Mouse (Mus musculus) G1E (cell line): Measurements from ENCODE around the gene Cntnap5c. TPM values are rescaled to one million over a fixed set of nuclear protein-coding genes. Genes with fewer than 3 reads are reported as not detected.
"Not testable (repeated sequence)": the region's sequence is repeated elsewhere in the genome, so short reads cannot be mapped to it uniquely, and the experiment has no call there.

Source experiments
- ATAC-seq: 2 replicates; pipeline ENCODE4 v1.8.0; 2016; ENCODE audit warnings: mild to moderate bottlenecking; ENCODE audit not compliant: insufficient number of reproducible peaks, poor library complexity, low FRiP score, severe bottlenecking; ENCODE audit errors: extremely low read depth
- DNase-seq: peaks from one replicate; pipeline ENCODE4 v3.0.0; 2012; ENCODE audit warnings: low spot score
- H3K27me3 ChIP-seq: 2 replicates; pipeline ENCODE4 v1.6.1; 2012; ENCODE audit warnings: mild to moderate bottlenecking, low read length, inconsistent platforms; ENCODE audit not compliant: insufficient read depth
- H3K36me3 ChIP-seq: replicated peaks from 2 replicates; pipeline ENCODE3; 2012; ENCODE audit warnings: mild to moderate bottlenecking, inconsistent platforms
- H3K4me1 ChIP-seq: 2 replicates; pipeline ENCODE4 v1.6.1; 2012; ENCODE audit warnings: low read depth, low read length, inconsistent platforms, mixed read lengths; ENCODE audit not compliant: insufficient read depth
- H3K4me3 ChIP-seq: 2 replicates; pipeline ENCODE4 v1.5.1; 2012; ENCODE audit warnings: low read depth, mild to moderate bottlenecking, inconsistent platforms, low read length, moderate library complexity, mixed read lengths
- H3K9me3 ChIP-seq: replicated peaks from 2 replicates; pipeline ENCODE4 v1.6.1; 2012; ENCODE audit warnings: inconsistent platforms
- CTCF ChIP-seq: IDR thresholded peaks from 2 replicates; pipeline ENCODE4 v1.5.1; 2012; ENCODE audit warnings: low read depth, low read length, inconsistent platforms, mixed read lengths
- GATA1 ChIP-seq: IDR thresholded peaks from 2 replicates; pipeline ENCODE4 v1.6.1; 2012; ENCODE audit warnings: borderline replicate concordance, low read length, inconsistent platforms, mixed read lengths
- GATA2 ChIP-seq: IDR thresholded peaks from 2 replicates; pipeline ENCODE4 v1.6.1; 2012; ENCODE audit warnings: low read depth, low read length, inconsistent platforms, borderline replicate concordance
- POLR2AphosphoS5 ChIP-seq: IDR thresholded peaks from 2 replicates; pipeline ENCODE4 v1.6.1; 2012; ENCODE audit warnings: low read depth, low read length, inconsistent platforms; ENCODE audit not compliant: insufficient replicate concordance
- TAL1 ChIP-seq: conservative IDR thresholded peaks from 2 replicates; pipeline ENCODE4 v1.6.1; 2012; ENCODE audit warnings: low read depth, low read length, inconsistent platforms, mixed read lengths
- polyA plus RNA-seq: library from polyadenylated mRNA; stranded (reverse); fragments of >175 nt; gene quantifications from 2 replicates; pipeline ENCODE4 v1.2.3, GENCODE M21; 2012
- total RNA-seq, 2 experiments: library from RNA; stranded (forward) in 1 of 2; stranded (reverse) in 1 of 2; fragments of 200-1000 nt in 1 of 2; fragments of >200 nt in 1 of 2; fragmentation: Nextera tagmentation in 1 of 2; gene quantifications; 2 replicates each; pipeline ENCODE4 v1.2.3; 2014 to 2017

Gene Cntnap5c
- total and polyA plus RNA-seq, 3 experiments, result not detected

DNA sequence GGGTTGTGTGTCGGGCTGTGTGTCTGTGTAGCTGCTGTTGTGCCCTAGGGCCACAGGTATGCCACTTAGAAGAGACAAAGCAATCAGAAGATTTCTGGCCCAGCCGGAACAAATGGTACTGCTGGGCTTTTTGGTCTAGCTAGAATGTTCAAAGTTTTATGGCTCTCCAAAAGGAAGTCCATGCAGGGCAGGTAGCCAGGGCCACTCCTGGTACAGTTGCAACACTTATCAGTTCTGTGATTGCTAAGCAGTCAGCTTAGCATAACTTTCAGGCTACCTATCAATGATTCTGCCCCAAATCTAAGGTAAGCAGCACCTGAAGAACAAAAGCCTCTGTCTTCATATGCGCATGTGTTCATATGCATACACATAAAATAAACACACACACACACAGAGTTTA lies 26.0 kb downstream of the Cntnap5c start:
- no peaks in the 10 kb centered on the region for H3K9me3 ChIP-seq
- TF ChIP-seq GATA2, result no peak
- no peak for TF ChIP-seq POLR2AphosphoS5
- TF ChIP-seq TAL1, result no peak
- TF ChIP-seq GATA1, result no peak
- TF ChIP-seq CTCF, result no peak
- H3K4me3 ChIP-seq, result no peak overlapping the region
- no peaks in the 10 kb centered on the region for H3K4me1 ChIP-seq
- no peak for ATAC-seq
- DNase-seq, result no peak
- no peaks in the 10 kb centered on the region for H3K27me3 ChIP-seq
- H3K36me3 ChIP-seq, result no peaks in the 10 kb centered on the region

DNA sequence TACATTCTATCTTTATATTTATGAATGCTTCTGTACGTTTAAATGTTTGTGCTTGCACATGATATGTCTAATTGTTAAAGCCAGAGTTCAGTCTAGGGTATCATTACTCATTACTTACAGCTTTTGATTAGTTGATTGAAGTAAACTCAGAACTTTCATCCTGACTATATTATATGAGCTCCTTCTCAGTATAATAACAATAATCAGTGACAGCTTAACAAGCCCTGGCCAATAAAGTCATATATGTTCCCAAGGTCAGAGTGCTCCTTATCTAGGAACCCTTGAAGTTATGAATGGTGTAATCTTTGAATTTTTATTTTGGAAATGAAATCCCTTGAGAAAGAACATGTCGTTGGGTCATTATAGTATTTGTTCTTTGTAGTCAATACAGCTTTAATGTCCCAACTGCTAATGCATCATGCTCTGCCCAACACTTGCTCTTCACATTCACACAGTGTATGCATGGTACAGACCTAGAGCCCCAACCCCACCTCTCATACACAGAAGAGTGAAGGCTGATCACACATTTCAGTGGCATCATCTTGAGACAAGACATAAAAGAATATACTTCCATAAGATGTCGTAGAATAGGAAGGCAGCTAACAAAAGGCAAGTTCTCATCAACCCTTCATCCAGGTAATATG lies 27.4 kb downstream of the Cntnap5c start:
- Histone ChIP-seq H3K36me3 (no peaks in the 10 kb centered on the region), H3K4me3 (no peak overlapping the region), H3K9me3 (no peaks in the 10 kb centered on the region), H3K4me1 (no peaks in the 10 kb centered on the region), H3K27me3 (no peaks in the 10 kb centered on the region)
- no peak for DNase-seq
- TF ChIP-seq CTCF (no peak), GATA2 (no peak), TAL1 (no peak), GATA1 (no peak), POLR2AphosphoS5 (no peak)
- no peak for ATAC-seq

DNA sequence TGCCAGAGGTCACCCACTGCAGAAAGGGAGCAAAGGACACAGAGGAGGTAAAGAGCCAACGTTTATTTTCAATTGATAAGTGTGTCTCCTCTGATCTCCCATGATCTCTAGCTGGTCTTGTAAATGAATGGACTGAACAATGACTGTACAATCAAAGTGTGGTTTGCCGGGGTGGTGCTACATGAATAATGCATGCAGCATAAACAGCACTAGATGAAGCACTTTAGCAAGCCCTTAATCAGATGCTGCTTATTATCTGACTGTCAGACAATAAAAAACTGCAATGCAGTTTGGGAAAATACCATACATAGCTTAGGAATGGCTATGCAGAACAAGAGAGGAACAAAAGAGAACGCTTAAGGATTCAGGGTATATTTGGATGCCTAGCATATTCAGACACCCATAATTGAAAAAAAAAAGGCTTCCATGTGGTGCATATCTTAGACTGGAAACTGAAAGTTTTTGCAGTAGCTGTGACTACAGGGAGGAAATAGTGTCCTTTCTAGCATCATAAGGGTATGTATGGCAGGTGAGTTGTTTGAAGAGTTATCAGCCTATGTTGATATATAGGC lies 30.1 kb downstream of the Cntnap5c start:
- Histone ChIP-seq H3K9me3 (no peaks in the 10 kb centered on the region), H3K27me3 (no peaks in the 10 kb centered on the region), H3K4me3 (no peak overlapping the region), H3K4me1 (no peaks in the 10 kb centered on the region), H3K36me3 (no peaks in the 10 kb centered on the region)
- ATAC-seq (no peak), DNase-seq (no peak)
- TF ChIP-seq POLR2AphosphoS5 (no peak), CTCF (no peak), TAL1 (no peak), GATA1 (no peak), GATA2 (no peak)

DNA sequence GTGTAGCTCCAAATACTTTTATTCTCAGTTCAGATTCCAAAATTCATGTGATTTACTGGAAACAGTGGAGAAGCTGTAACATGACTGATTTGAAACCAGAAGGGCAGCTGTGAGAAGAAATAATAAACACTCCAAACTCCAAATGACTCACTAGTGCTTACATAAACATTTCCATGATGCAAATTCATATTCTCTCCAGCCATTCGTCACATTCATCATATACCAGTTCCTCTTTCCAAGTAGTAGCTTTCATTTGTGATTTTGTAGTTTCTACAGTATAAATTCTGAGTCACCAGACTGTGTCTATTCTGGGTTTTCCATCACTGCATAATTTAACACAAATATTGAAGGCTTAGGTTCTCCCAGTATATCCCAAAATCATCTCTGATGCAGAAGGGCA lies 31.8 kb downstream of the Cntnap5c start:
- H3K27me3 ChIP-seq, result no peaks in the 10 kb centered on the region
- DNase-seq (no peak), ATAC-seq (no peak)
- no peak for TF ChIP-seq GATA1
- no peak for TF ChIP-seq TAL1
- TF ChIP-seq GATA2, result no peak
- no peak for TF ChIP-seq POLR2AphosphoS5
- H3K36me3 ChIP-seq, result no peaks in the 10 kb centered on the region
- H3K4me1 ChIP-seq, result no peaks in the 10 kb centered on the region
- no peaks in the 10 kb centered on the region for H3K9me3 ChIP-seq
- H3K4me3 ChIP-seq, result no peak overlapping the region

DNA sequence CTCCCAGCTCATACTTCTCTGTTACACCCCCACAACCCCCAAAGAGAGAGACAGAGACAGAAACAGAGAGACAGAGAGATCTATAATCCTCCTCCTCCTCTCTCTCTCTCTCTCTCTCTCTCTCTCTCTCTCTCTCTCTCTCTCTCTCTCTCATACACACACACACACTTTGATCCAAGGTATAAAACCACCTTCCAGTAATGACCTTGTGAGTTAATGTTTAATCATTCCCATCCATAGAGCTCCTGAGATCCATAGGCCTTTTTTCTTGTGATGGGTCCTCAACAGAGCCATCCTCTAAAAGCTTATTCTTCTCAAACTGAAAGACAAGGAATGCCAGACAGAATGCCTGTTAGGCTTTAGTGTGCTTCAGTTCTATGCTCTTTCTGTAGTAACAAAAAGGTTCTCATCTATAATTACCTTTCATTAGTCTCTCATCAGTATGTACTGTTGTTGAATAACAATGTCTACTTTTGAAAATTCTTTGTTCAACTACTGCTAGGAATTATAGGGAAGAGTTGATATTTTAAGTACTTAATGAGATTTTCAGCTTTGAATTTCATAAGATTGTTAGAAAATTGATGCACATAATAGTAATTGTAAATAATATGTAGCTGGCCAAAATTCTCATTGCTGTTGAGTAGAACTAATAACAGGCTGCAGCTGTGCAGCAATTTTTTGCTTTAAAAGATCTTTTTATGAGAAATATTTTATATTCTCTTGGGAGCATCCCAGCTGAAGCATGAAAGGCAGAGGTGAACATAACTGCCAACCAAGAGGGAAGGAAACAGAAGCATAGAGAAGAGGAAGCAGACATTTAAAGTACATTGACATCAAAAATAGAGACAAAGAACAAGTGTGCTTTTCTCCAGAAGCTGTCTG lies 68.0 kb downstream of the Cntnap5c start:
- no peak for ATAC-seq
- Histone ChIP-seq H3K4me3 (no peak overlapping the region), H3K27me3 (no peaks in the 10 kb centered on the region), H3K36me3 (no peaks in the 10 kb centered on the region), H3K4me1 (no peaks in the 10 kb centered on the region), H3K9me3 (no peaks in the 10 kb centered on the region)
- DNase-seq, result no peak
- no peak for TF ChIP-seq POLR2AphosphoS5
- no peak for TF ChIP-seq TAL1
- no peak for TF ChIP-seq GATA2
- no peak for TF ChIP-seq CTCF
- TF ChIP-seq GATA1, result no peak

DNA sequence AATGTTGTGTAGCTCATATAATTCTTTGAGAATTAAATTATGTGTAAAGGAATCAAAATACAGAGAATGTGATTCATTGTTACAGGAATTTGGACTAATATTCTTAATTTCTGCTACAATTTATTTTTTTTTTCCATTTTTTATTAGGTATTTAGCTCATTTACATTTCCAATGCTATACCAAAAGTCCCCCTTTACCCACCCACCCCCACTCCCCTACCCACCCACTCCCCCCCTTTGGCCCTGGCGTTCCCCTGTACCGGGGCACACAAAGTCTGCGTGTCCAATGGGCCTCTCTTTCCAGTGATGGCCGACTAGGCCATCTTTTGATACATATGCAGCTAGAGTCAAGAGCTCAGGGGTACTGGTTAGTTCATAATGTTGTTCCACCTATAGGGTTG lies 86.4 kb downstream of the Cntnap5c start:
- DNase-seq, H3K4me1 ChIP-seq, H3K27me3 ChIP-seq, H3K36me3 ChIP-seq, H3K9me3 ChIP-seq, H3K4me3 ChIP-seq, ATAC-seq: not testable (repeated sequence)
